Mouse (Mus musculus) embryonic facial prominence, embryonic 13.5 days (tissue): ENCODE measurements around the gene Upk3b. TPM values are rescaled to one million over a fixed set of nuclear protein-coding genes. Genes with fewer than 3 reads are reported as not detected.
"Not testable (repeated sequence)": the region's sequence is repeated elsewhere in the genome, so short reads cannot be mapped to it uniquely, and the experiment has no call there.

Experiments
- ATAC-seq: fragments of 200-750 bp; cut with Nextera tagmentation; 2 replicates; pipeline ENCODE4 v1.8.0; 2017; ENCODE audit warnings: low read depth; ENCODE audit not compliant: insufficient number of reproducible peaks, insufficient read depth, low FRiP score, low TSS enrichment
- H3K27ac ChIP-seq: fragments of 300-500 bp; sonication (generic); 2 replicates; pipeline ENCODE4 v1.5.1; 2015; ENCODE audit warnings: moderate library complexity, mild to moderate bottlenecking, inconsistent platforms
- H3K27me3 ChIP-seq: fragments of 300-500 bp; sonication (generic); 2 replicates; pipeline ENCODE4 v1.6.1; 2015; ENCODE audit warnings: mild to moderate bottlenecking, inconsistent platforms
- H3K36me3 ChIP-seq: fragments of 300-500 bp; sonication (generic); 2 replicates; pipeline ENCODE4 v1.6.1; 2015; ENCODE audit warnings: mild to moderate bottlenecking, inconsistent platforms
- H3K4me1 ChIP-seq: fragments of 300-500 bp; sonication (generic); 2 replicates; pipeline ENCODE4 v1.6.1; 2015; ENCODE audit warnings: inconsistent platforms
- H3K4me2 ChIP-seq: fragments of 300-500 bp; sonication (generic); 2 replicates; pipeline ENCODE4 v1.6.1; 2015; ENCODE audit warnings: moderate library complexity, mild to moderate bottlenecking, inconsistent platforms
- H3K4me3 ChIP-seq: fragments of 300-500 bp; sonication (generic); 2 replicates; pipeline ENCODE4 v1.5.1; 2015; ENCODE audit warnings: mild to moderate bottlenecking, inconsistent platforms
- H3K9ac ChIP-seq: fragments of 300-500 bp; sonication (generic); 2 replicates; pipeline ENCODE4 v1.6.1; 2015; ENCODE audit warnings: mild to moderate bottlenecking, inconsistent platforms
- H3K9me3 ChIP-seq: fragments of 300-500 bp; sonication (generic); 2 replicates; pipeline ENCODE4 v1.6.1; 2016; ENCODE audit warnings: inconsistent platforms
- WGBS: fragments of 180-500 bp; shearing (Covaris S2); methylation state at CpG from one replicate; pipeline ENCODE4 v1.1.7; 2015; ENCODE audit warnings: mixed read lengths; 5-methylcytosine and 5-hydroxymethylcytosine counted together
- polyA plus RNA-seq: library from polyadenylated mRNA; unstranded; fragments of >200 nt; fragmentation: Nextera tagmentation; extraction: Ambion mirVana; gene quantifications from 2 replicates; pipeline ENCODE4 v1.2.1, GENCODE M21; 2015

Gene Upk3b
- polyA plus RNA-seq, 1 experiment from 2014 or later, result 0.06 TPM

DNA sequence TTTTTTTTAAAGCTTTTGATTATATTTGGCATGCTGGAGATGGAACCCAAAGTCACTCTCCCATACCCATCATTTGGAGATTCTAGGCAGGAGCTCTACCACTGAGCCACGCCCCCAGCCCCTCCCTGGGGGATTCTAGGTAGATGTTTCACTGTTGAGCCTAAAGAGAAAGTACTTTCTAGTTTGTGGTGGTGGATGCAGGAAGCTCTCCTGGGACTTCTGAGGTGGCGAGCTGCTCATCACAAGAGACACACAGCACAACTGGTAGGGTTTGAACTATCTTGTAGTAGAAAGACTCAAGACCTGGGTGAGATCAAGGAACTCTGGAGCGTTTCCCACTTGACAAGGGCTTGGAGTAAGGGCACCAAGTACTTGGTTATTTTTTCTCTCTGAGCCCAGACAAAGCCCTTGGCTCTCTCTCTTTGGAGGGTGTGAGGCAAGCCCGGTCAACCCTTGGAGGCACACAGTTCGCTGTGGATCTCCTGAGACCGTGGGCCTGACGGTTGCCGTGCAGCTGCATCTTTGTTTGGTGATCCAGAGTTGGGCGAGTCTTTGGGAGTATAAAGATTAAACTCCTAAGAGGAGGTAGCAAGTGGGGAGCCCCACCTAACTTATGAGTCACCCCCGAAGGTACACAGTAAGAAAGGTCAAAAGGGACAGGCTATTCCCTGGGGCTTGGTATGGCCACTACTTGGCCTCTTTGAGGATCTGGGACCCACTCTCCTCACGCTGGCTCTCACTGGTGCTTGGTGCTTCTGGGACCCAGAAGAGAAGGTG lies 16.2 kb downstream of the Upk3b start, which contains the start of gene Upk3bl:
Gene Upk3bl (plus strand): TSS at position 192 of the 777 bp plus-strand sequence.
- H3K9ac ChIP-seq, result no peak within 1 kb of the TSS
- ATAC-seq, result no peak
- no peak within 1 kb of the TSS for H3K27ac ChIP-seq
- H3K36me3 ChIP-seq, result no peaks in the 10 kb centered on the region
- H3K27me3 ChIP-seq, result peaks cover 3% of the 10 kb centered on the region; the same call in 1 of the 2 replicates
- peaks cover 12% of the 10 kb centered on the region for H3K4me1 ChIP-seq
- no peak within 1 kb of the TSS for H3K4me3 ChIP-seq
- WGBS, result 89% methylated on average over 11 of the region's 11 CpGs
- H3K4me2 ChIP-seq, result no peak within 1 kb of the TSS
- 0 out of 2 replicates have a peak, but pooled peaks cover 3% of the 10 kb centered on the region for H3K9me3 ChIP-seq

DNA sequence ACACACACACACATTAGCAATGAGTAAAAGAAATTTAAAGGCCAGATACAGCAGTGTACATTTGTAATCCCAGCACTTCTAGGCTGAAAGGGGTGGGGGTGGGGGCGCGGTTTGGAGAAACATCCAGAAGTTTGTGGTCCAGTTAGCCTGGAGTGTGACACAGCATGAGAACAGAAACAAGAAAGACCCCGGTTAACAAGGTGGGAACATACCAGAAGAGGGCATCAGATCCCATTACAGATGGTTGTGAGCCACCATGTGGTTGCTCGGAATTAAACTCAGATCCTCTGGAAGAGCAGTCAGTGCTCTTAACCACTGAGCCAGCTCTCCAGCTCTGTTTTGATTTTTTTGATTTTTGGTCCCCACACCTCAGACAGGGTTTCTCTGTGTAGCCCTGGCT lies 17.8 kb downstream of the Upk3b start:
- ATAC-seq, result no peak
- no peak overlapping the region for H3K27ac ChIP-seq
- no peak overlapping the region for H3K4me2 ChIP-seq
- H3K9me3 ChIP-seq, result 0 out of 2 replicates have a peak, but pooled peaks cover 3% of the 10 kb centered on the region
- WGBS, result 39% methylated on average over 4 of the region's 4 CpGs
- no peak overlapping the region for H3K9ac ChIP-seq
- peaks cover 12% of the 10 kb centered on the region for H3K4me1 ChIP-seq
- no peaks in the 10 kb centered on the region for H3K36me3 ChIP-seq
- H3K27me3 ChIP-seq, result peaks cover 9% of the 10 kb centered on the region; the same call in 1 of the 2 replicates
- no peak overlapping the region for H3K4me3 ChIP-seq

DNA sequence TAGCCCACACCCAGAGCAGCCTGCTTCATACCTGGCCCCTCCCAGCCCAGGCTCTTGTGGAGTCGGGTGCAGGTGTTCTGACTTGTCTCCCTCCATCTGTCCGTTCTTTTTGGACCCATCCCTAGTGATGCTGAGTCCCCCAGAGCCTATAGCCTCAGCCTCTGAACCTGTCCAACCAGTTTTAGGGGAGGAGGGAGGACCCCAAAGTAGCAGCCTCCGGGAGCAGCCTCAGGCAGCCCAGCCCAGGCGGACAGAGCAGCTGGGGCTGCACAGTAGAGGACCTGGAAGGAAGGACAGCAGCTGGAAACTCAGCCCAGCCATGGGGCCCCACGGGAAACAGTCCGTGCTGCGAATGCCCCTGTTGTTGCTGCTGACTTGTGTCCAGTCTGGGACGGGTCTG lies 18.8 kb downstream of the Upk3b start:
- H3K27ac ChIP-seq, result no peak overlapping the region; the same call in 1 of the 2 replicates
- H3K4me3 ChIP-seq, result no peak overlapping the region
- H3K27me3 ChIP-seq, result peaks cover 9% of the 10 kb centered on the region
- no peaks in the 10 kb centered on the region for H3K36me3 ChIP-seq
- peak overlapping the region; percentile 26 for H3K4me2 ChIP-seq
- H3K9me3 ChIP-seq, result 0 out of 2 replicates have a peak, but pooled peaks cover 3% of the 10 kb centered on the region
- H3K9ac ChIP-seq, result no peak overlapping the region
- WGBS, result 19% methylated on average over 8 of the region's 8 CpGs
- H3K4me1 ChIP-seq, result peaks cover 2% of the 10 kb centered on the region
- 0 out of 2 replicates have a peak, but pooled peaks have one; percentile 38 for ATAC-seq

DNA sequence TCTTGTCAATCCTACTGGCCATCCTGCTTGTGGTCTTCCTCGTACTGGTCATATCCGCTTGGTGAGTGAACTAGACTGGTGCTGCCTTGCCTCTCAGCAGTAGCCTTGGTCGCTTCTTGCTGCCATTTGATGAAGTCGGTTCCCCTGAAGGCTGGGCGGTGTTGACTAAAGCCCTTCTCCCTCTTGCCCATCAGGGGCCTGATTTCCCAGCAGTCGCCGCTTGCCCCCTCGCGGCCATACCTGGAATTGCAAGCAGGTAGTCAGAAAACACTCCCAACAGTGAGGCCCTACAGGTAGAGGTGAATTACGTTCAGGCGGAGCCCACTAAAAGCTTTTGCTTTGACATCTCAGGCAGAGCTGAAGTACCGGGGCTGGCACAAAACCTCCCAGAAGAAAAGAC lies 23.3 kb downstream of the Upk3b start:
- no peak for ATAC-seq
- WGBS, result 11% methylated on average over 12 of the region's 12 CpGs

DNA sequence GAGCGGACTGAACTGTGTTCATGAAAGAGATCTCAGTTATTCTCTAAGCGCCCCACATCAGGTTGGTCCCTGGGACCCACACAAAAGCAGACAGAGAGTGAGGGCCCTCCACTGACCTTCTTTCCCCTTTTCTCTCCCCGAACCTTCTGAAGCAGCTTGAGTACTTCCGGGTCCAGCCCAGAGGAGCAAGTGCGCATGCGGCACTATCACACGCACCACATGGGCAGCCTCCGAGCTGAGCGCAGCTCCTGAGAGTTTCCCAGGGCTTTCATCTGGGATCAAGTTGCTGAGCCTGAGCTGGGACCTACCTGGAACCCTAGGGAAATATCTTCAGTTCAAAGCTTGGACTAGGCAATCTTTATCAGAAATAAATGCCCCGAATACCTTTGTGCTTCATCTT lies 25.6 kb downstream of the Upk3b start:
- WGBS, result 86% methylated on average over 10 of the region's 10 CpGs
- no peak for ATAC-seq
- Histone ChIP-seq H3K4me1 (no peaks in the 10 kb centered on the region), H3K27me3 (peaks cover 6% of the 10 kb centered on the region), H3K9me3 (no peaks in the 10 kb centered on the region), H3K36me3 (no peaks in the 10 kb centered on the region), H3K9ac (no peak overlapping the region), H3K27ac (no peak overlapping the region), H3K4me3 (no peak overlapping the region), H3K4me2 (no peak overlapping the region)

More for the DNA sequence above, 23.3 kb downstream of the Upk3b start:
- Histone ChIP-seq H3K4me2 (no peak overlapping the region), H3K9ac (no peak overlapping the region), H3K4me3 (no peak overlapping the region), H3K27me3 (peaks cover 9% of the 10 kb centered on the region), H3K27ac (no peak overlapping the region), H3K4me1 (no peaks in the 10 kb centered on the region), H3K9me3 (no peaks in the 10 kb centered on the region), H3K36me3 (no peaks in the 10 kb centered on the region)

DNA sequence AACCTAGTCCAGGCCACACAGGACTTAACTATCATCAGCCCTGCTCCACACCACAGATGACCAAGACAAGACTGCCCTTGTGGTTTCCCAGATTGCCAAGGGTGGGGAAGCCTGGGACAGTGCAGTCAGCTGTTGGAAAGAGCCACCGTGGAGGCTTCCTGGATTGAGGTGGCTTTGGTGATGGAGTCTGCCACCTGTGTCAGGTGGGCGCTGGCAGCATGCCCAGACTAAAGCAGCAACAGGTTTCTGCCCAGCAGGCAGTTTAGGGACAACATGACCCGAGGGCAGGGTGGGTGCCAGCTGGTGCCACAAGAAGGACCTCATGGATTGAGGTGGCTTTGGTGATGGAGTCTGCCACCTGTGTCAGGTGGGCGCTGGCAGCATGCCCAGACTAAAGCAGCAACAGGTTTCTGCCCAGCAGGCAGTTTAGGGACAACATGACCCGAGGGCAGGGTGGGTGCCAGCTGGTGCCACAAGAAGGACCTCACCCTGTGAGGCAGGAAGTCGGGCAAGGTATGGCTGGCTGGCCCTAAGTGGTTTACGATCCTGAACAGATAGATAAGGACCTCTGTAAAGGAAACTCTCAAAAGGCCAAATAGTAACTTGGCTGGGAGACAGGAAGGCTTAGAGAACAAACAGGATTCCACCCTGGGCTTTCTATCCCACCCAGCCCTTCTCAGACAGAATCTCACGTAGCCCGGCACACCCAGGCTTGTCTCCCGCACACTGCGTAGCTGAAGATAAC lies 28.3 kb downstream of the Upk3b start:
- H3K27ac ChIP-seq, H3K36me3 ChIP-seq: not testable (repeated sequence)
- 77% methylated on average over 11 of the region's 11 CpGs for WGBS

DNA sequence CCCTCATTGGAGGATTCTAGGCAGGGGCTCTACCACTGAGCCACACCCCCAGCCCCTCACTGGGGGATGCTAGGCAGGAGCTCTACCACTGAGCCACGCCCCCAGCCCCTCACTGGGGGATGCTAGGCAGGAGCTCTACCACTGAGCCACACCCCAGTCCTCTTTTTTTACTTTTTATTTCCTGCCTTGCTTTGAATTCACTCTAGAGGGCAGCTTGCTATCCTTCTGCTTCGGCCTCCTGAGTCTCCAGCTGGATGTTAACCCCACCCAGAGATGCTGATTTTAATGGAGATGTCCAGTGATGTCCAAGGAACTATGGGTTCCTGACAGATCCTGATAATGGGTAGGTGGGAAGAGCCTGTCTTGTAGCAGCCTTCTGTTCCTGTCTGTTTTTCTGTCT lies 31.1 kb downstream of the Upk3b start:
- no peak overlapping the region for H3K27ac ChIP-seq
- no peak overlapping the region for H3K4me2 ChIP-seq
- no peaks in the 10 kb centered on the region for H3K9me3 ChIP-seq
- H3K27me3 ChIP-seq, result no peaks in the 10 kb centered on the region
- peaks cover 6% of the 10 kb centered on the region; the same call in 1 of the 2 replicates for H3K4me1 ChIP-seq
- whole genome bisulfite sequencing, result 53% methylated on average over 2 of the region's 2 CpGs
- H3K36me3 ChIP-seq, result no peaks in the 10 kb centered on the region
- H3K9ac ChIP-seq, result no peak overlapping the region
- H3K4me3 ChIP-seq, result no peak overlapping the region
- no peak for ATAC-seq

More for the DNA sequence above, 28.3 kb downstream of the Upk3b start:
- H3K27me3 ChIP-seq, ATAC-seq, H3K4me3 ChIP-seq, H3K9ac ChIP-seq, H3K4me1 ChIP-seq, H3K9me3 ChIP-seq, H3K4me2 ChIP-seq: not testable (repeated sequence)

DNA sequence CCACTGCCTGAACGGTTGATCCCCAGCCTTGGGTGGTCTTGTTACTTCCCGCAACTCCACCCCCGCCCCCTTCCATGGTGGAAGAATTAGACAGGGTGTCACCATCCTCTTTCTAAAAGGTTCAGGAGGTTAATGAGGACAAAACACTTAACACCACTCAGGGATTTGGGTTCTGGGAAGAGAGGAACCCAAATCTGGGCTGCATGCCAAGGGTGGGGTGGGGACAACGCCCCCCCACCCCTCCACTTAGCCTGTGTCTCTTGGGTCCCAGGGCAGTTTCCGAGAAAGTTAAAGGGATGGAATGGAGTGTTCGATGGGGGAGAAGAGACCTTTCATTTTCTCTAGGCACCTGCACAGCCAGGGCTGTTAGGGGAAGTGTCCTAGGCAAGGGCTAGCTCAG lies 34.8 kb downstream of the Upk3b start:
- H3K4me2 ChIP-seq, result no peak overlapping the region
- peaks cover 14% of the 10 kb centered on the region for H3K4me1 ChIP-seq
- H3K9me3 ChIP-seq, result no peaks in the 10 kb centered on the region
- H3K9ac ChIP-seq, result no peak overlapping the region
- H3K36me3 ChIP-seq, result no peaks in the 10 kb centered on the region
- WGBS, result 53% methylated on average over 6 of the region's 6 CpGs
- H3K27me3 ChIP-seq, result no peaks in the 10 kb centered on the region
- no peak overlapping the region for H3K27ac ChIP-seq
- H3K4me3 ChIP-seq, result no peak overlapping the region
- ATAC-seq, result no peak

DNA sequence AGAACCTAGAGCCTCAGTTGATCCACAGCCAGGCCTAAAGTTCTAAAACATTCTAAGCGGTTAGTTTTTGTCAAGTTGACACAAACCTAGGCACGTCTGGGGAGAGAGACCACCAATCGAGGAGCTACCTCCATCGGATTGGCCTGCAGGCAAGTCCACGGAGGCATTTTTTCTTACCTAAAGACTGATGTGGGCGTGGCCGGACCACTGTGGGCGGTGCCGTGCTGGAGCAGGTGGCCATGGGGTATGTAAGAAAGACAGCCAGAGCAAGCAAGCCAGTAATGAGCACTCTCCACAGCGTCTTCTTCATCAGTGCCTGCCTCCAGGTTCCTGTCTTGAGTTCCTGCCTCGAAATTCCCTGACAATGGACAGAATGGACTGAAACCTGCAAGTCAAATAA lies 35.2 kb downstream of the Upk3b start:
- H3K36me3 ChIP-seq, result no peaks in the 10 kb centered on the region
- no peak overlapping the region for H3K4me3 ChIP-seq
- no peak overlapping the region for H3K27ac ChIP-seq
- H3K27me3 ChIP-seq, result no peaks in the 10 kb centered on the region
- H3K4me2 ChIP-seq, result no peak overlapping the region
- no peak for ATAC-seq
- no peak overlapping the region for H3K9ac ChIP-seq
- H3K9me3 ChIP-seq, result no peaks in the 10 kb centered on the region
- H3K4me1 ChIP-seq, result peaks cover 14% of the 10 kb centered on the region
- 63% methylated on average over 11 of the region's 11 CpGs for WGBS

DNA sequence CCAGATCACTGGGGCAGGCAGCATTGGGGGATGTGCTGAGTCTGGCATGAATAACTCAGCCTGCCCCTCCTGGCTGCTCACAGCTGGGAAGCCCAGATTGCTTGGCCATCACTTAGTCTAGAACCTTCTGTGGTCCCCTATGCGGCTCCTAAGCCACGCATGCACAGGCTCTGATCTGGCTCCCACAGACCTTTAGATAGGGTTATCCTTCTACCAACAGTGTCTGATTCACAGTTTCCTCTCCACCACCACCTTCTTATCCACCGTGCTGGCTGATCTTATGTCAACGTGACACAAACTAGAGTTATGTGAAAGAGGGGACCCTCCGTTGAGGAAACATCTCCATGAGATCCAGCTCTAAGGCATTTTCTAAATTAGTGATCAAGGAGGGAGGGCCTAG lies 36.8 kb downstream of the Upk3b start:
- no peak overlapping the region for H3K27ac ChIP-seq
- H3K4me2 ChIP-seq, result no peak overlapping the region
- H3K27me3 ChIP-seq, result no peaks in the 10 kb centered on the region
- no peaks in the 10 kb centered on the region for H3K9me3 ChIP-seq
- no peak overlapping the region for H3K9ac ChIP-seq
- H3K4me1 ChIP-seq, result peaks cover 14% of the 10 kb centered on the region
- H3K36me3 ChIP-seq, result no peaks in the 10 kb centered on the region
- ATAC-seq, result no peak
- no peak overlapping the region for H3K4me3 ChIP-seq
- WGBS, result 91% methylated on average over 5 of the region's 5 CpGs

DNA sequence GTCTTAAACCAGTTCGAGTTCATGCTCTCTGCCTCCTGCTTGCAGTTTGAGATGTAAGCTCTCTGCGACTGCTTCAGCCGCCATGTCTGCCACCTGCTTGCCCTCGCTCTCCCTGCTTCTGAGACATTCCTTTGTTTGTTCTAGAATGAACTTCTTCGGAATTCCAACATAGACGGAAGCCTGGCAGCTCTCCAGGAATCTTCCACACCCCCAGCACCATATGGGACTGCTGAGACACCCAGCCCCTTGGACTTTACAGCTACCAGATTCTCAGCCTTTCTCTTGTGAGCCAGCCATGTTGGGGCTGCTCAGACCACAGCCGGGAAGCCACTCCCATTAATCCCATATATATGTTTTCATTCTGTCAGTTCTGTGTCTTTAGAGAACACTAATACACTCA lies 38.0 kb downstream of the Upk3b start:
- H3K27me3 ChIP-seq, result no peaks in the 10 kb centered on the region
- H3K9me3 ChIP-seq, result no peaks in the 10 kb centered on the region
- no peaks in the 10 kb centered on the region for H3K36me3 ChIP-seq
- H3K27ac ChIP-seq, result no peak overlapping the region
- H3K4me1 ChIP-seq, result peaks cover 14% of the 10 kb centered on the region
- 40% methylated on average over 7 of the region's 7 CpGs for WGBS
- no peak overlapping the region for H3K4me2 ChIP-seq
- no peak overlapping the region for H3K9ac ChIP-seq
- H3K4me3 ChIP-seq, result no peak overlapping the region
- no peak for ATAC-seq
